Mouse (Mus musculus) inflammation-experienced regulatory T-cells (primary cell): Measurements from ENCODE around the gene Ccdc122. TPM values are rescaled to one million over a fixed set of nuclear protein-coding genes. Genes with fewer than 3 reads are reported as not detected.

Source experiments
- polyA plus RNA-seq, 2 experiments: library from polyadenylated mRNA; unstranded; fragments of 100-300 nt; shearing (Covaris generic); gene quantifications; one replicate each; pipeline ENCODE4 v1.2.1; 2017

Gene Ccdc122
- 1 to 10 TPM; 2.8 to 3.6 TPM for polyA plus RNA-seq

DNA sequence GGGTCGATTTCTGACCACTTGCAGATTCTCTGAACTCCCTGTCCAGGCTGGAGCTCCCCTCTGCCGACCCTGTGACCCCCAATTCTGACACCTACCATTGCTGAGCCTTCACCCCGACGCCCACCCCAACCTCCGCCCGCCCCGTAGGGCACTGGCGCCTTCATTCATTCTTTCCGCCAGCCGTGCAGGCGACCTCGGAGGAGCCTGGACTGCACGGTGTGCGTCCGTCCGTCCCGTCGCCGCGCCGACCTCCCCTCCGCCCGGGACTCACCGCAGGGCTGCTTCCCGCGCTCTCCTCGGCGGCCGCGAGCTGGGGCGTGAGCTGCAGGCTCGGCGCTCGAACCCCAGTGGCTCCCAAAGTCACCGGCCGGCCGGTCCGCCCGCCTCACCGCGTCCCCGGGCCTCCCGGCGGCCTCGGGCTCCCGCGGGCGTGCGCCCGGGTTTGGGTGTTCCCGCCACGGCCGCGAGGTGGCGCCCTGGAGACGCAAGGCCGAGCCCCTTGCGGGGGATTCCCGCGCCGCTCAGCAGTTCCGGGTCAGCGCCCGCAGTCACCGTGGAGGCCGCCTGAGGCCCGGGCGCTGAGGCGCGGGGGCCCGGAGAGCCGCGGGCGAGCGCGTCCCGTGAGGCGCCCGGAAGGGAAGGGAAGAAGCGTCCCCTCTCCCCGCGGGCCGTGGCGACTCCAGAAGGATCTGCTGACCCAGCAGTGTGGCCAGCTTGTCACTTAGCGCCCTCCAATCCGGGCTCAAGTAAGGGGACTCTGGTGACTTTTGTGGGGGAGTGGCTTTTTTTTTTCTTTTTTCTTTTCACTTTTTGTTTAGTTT is at the start of gene Ccdc122, which contains the start of gene Lacc1:
TSS of gene Ccdc122 (plus strand) at position 547 of the 821 bp plus-strand sequence.
TSS of gene Lacc1 (minus strand) at position 679 of the 821 bp plus-strand sequence.

DNA sequence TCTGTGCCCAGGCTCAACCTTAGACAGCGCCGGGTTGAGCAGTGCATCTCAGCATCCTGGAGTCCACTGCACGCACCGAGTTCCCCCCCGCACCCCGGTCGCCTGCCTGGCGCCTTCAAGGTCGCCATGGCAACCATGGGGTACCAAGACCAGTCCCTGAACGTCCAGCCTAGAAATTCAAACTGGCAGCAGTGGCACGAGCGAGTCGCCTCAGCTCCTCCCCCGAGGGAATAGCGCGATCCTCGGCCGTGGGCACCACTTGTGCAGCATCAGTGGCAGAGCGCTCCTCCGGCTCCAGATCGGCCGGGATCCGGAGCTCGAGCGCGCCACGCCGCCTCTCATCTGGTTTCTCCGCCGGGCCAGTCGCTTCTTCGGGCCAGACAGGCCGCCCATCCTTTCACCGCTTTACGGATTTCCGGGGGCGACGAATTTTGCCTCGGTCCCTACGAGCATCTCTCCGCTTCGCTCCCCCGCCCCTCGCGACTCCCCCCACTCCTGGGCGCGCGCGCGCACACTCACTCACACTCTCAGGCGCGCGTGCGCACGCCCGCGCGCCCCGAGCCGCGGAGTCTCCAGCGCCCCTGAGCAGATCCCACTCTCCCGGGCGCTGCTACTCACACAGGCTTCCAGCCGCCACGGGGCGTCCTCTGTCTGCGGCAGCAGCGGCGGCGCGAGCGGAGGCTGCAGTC is 119.8 kb downstream of the Ccdc122 start, which contains the start of gene Enox1:
TSS of gene Enox1 (plus strand) at position 542 of the 689 bp plus-strand sequence.

Other genes with a start within 250 kb of the Ccdc122 start
- 1 to 10 TPM; 1.4 to 1.7 TPM for gene Lacc1, start 132 bp downstream of the Ccdc122 start, polyA plus RNA-seq
- 1 to 10 TPM in 1 of 2 experiments, under 1 TPM in 1; 0.11 to 1.9 TPM for gene Enox1, start 120.0 kb downstream of the Ccdc122 start, polyA plus RNA-seq